Comparison of ENCODE assay signal across 17 mouse cellular contexts in the genomic region with DNA sequence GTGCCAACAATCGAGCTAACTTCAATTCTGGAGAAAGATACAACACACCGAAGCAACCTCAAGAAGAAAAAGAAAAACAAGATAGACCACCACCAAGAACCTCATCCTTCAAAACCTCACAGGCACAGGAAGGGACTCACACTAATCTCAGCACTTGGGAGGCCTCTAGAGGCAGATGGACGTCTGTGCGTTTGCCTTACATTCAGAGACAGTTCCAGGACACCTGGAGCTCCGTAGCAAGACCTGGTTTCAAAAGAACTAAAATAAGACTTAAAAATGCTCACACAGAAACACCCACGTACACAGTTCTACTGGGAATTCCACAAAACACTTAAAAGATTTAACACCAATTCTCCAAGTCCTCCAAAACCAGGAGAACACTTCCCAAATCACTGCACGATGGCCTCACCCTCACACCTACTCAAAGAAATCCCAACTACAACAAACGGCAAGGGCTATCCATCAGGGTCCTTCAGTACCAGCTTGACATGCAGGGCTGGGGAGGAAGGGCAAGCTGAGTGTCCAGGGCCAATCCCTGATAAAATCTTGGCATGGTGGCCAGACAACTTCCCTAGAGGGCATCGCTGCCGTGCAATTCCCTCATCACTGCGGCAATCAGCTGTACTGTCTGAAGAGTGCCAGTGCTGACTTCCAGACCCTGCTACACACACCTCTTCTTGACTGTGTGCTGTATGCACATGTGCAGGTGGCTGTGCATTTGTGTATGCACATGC. TPM values are rescaled to one million over a fixed set of nuclear protein-coding genes. Genes with fewer than 3 reads are reported as not detected.
DNase-seq lines count a peak whose midpoint lies in the region; ATAC-seq and TF ChIP-seq lines count a peak whose summit lies in the region.
"Had no signal": no experiment of that assay in that cellular context is flagged by ENCODE, and none has a peak within 500 bp of the region (broad histone marks: within the 10 kb centered on the region; RNA-seq: fewer than 3 reads in every experiment).

No protein-coding gene starts in this region.

- H3K4me2 ChIP-seq in heart, postnatal 0 days (ENCODE audit: low read depth, low read length): no peak overlapping the region
- H3K4me2 ChIP-seq in heart, embryonic 12.5 days: no peak overlapping the region
- no peak overlapping the region for H3K4me2 ChIP-seq in lung, embryonic 14.5 days
- no peak overlapping the region for H3K4me2 ChIP-seq in stomach, postnatal 0 days (replicated peaks; ENCODE audit: low read depth)
- H3K4me2 ChIP-seq: forebrain, embryonic 15.5 days; heart, embryonic 13.5 days; limb, embryonic 15.5 days; neural tube, embryonic 13.5 days had no signal

- peaks cover 87% of the 10 kb centered on the region for H3K36me3 ChIP-seq in heart, postnatal 0 days (replicated peaks; ENCODE audit: control insufficient read depth, insufficient read depth, low read length)
- peaks cover 97% of the 10 kb centered on the region for H3K36me3 ChIP-seq in heart, embryonic 12.5 days
- H3K36me3 ChIP-seq in lung, embryonic 14.5 days (ENCODE audit: insufficient read depth): peaks cover 87% of the 10 kb centered on the region
- peaks cover 39% of the 10 kb centered on the region for H3K36me3 ChIP-seq in stomach, postnatal 0 days (ENCODE audit: control insufficient read depth, insufficient read depth, low read length)

- no peak for TF ChIP-seq EP300 in heart, postnatal 0 days (IDR thresholded peaks at IDR 0.05; ENCODE audit: low read depth)
- no peak for TF ChIP-seq EP300 in stomach, postnatal 0 days (optimal IDR thresholded peaks at IDR 0.05)

- no peak overlapping the region for H3K9ac ChIP-seq in heart, postnatal 0 days (replicated peaks; ENCODE audit: low read depth, low read length)
- H3K9ac ChIP-seq in heart, embryonic 12.5 days: no peak overlapping the region
- no peak overlapping the region for H3K9ac ChIP-seq in lung, embryonic 14.5 days
- no peak overlapping the region for H3K9ac ChIP-seq in stomach, postnatal 0 days (ENCODE audit: low read length)
- H3K9ac ChIP-seq: forebrain, embryonic 15.5 days; heart, embryonic 13.5 days; limb, embryonic 15.5 days; neural tube, embryonic 13.5 days had no signal

- H3K4me1 ChIP-seq in heart, postnatal 0 days (ENCODE audit: control insufficient read depth, insufficient read depth): peaks cover 9% of the 10 kb centered on the region; the same call in 1 of the 2 replicates
- peaks cover 13% of the 10 kb centered on the region for H3K4me1 ChIP-seq in heart, embryonic 12.5 days (replicated peaks)
- H3K4me1 ChIP-seq in lung, embryonic 14.5 days (ENCODE audit: insufficient read depth): no peaks in the 10 kb centered on the region
- no peaks in the 10 kb centered on the region for H3K4me1 ChIP-seq in stomach, postnatal 0 days (replicated peaks; ENCODE audit: control insufficient read depth, insufficient read depth)
- H3K4me1 ChIP-seq: forebrain, embryonic 15.5 days; hindbrain, embryonic 10.5 days; limb, embryonic 15.5 days had no signal

- TF ChIP-seq CTCF in heart, postnatal 0 days (IDR thresholded peaks at IDR 0.05; ENCODE audit: low read depth): peak; percentile 15; the same call in 1 of the 2 replicates
- TF ChIP-seq CTCF in lung, embryonic 14.5 days (IDR thresholded peaks at IDR 0.05; ENCODE audit: low read depth): peak; percentile 33
- TF ChIP-seq CTCF in stomach, postnatal 0 days (IDR thresholded peaks at IDR 0.05; ENCODE audit: low read depth): peak; percentile 47

- 55% methylated on average over 11 of the region's 11 CpGs for WGBS in heart, postnatal 0 days
- 71% methylated on average over 11 of the region's 11 CpGs for WGBS in heart, embryonic 12.5 days
- WGBS in lung, embryonic 14.5 days: 53% methylated on average over 11 of the region's 11 CpGs
- 71% methylated on average over 11 of the region's 11 CpGs for WGBS in stomach, postnatal 0 days

- no peak overlapping the region for H3K4me3 ChIP-seq in heart, postnatal 0 days (ENCODE audit: low read depth, low read length)
- no peak overlapping the region for H3K4me3 ChIP-seq in heart, embryonic 12.5 days
- H3K4me3 ChIP-seq in lung, embryonic 14.5 days (ENCODE audit: low read depth, low read length): no peak overlapping the region
- H3K4me3 ChIP-seq in stomach, postnatal 0 days (ENCODE audit: low read depth, low read length): no peak overlapping the region
- H3K4me3 ChIP-seq: forebrain, embryonic 15.5 days; heart, embryonic 13.5 days; hindbrain, embryonic 10.5 days; limb, embryonic 15.5 days; neural tube, embryonic 13.5 days had no signal

- H3K9me3 ChIP-seq in heart, postnatal 0 days (replicated peaks; ENCODE audit: control insufficient read depth, low read length): no peaks in the 10 kb centered on the region
- no peaks in the 10 kb centered on the region for H3K9me3 ChIP-seq in heart, embryonic 12.5 days (replicated peaks)
- no peaks in the 10 kb centered on the region for H3K9me3 ChIP-seq in lung, embryonic 14.5 days (ENCODE audit: low read depth, low read length)
- H3K9me3 ChIP-seq in stomach, postnatal 0 days (ENCODE audit: control insufficient read depth, low read length): no peaks in the 10 kb centered on the region
- H3K9me3 ChIP-seq: forebrain, embryonic 15.5 days; limb, embryonic 15.5 days; neural tube, embryonic 13.5 days had no signal

- H3K27ac ChIP-seq in heart, postnatal 0 days (ENCODE audit: low read depth): peak overlapping the region; percentile 55; the same call in 1 of the 2 replicates
- no peak overlapping the region for H3K27ac ChIP-seq in heart, embryonic 12.5 days (ENCODE audit: poor library complexity, severe bottlenecking)
- no peak overlapping the region for H3K27ac ChIP-seq in lung, embryonic 14.5 days (ENCODE audit: low read depth)
- no peak overlapping the region for H3K27ac ChIP-seq in stomach, postnatal 0 days (replicated peaks)
- H3K27ac ChIP-seq: forebrain, embryonic 15.5 days; hindbrain, embryonic 10.5 days; limb, embryonic 15.5 days; neural tube, embryonic 13.5 days had no signal

- ATAC-seq in heart, postnatal 0 days (ENCODE audit: insufficient read depth, low read depth): no peak
- no peak for ATAC-seq in heart, embryonic 12.5 days (ENCODE audit: insufficient number of reproducible peaks, low FRiP score)
- no peak for ATAC-seq in lung, embryonic 14.5 days (ENCODE audit: insufficient read depth)
- no peak for ATAC-seq in stomach, postnatal 0 days (ENCODE audit: low FRiP score, low TSS enrichment)
- ATAC-seq: forebrain, embryonic 15.5 days; intestine, embryonic 16.5 days had no signal

- no peaks in the 10 kb centered on the region for H3K27me3 ChIP-seq in heart, postnatal 0 days (ENCODE audit: control insufficient read depth, insufficient read depth, low read length)
- H3K27me3 ChIP-seq in heart, embryonic 12.5 days (replicated peaks): no peaks in the 10 kb centered on the region
- H3K27me3 ChIP-seq in lung, embryonic 14.5 days (ENCODE audit: insufficient read depth, low read length): no peaks in the 10 kb centered on the region
- H3K27me3 ChIP-seq in stomach, postnatal 0 days (ENCODE audit: control insufficient read depth, insufficient read depth, low read length): no peaks in the 10 kb centered on the region
- H3K27me3 ChIP-seq: forebrain, embryonic 15.5 days; heart, embryonic 13.5 days; limb, embryonic 15.5 days; neural tube, embryonic 13.5 days had no signal

- DNase-seq in heart, postnatal 0 days (ENCODE audit: low spot score): no peak
- DNase-seq in lung, embryonic 14.5 days: no peak
- DNase-seq in lung, postnatal 4 days: no peak
- DNase-seq in R1 (ENCODE audit: low read depth, low spot score): peak; percentile 28
- no peak for DNase-seq in stomach, postnatal 0 days (ENCODE audit: low spot score)
- no peak for DNase-seq in thymus, postnatal 25 days
- DNase-seq: cerebellum, adult 2 months; gastrocnemius, postnatal 25 days had no signal

RNA-seq across cellular contexts. Expression of a gene that starts 19.9 kb away (rescaled TPM):
- total RNA-seq in heart, postnatal 0 days (2014; rRNA removed; ENCODE audit: low replicate concordance): 33.7 and 34.0 TPM in 2 replicates
- 43.3 and 44.2 TPM in 2 replicates for polyA plus RNA-seq in heart, postnatal 0 days (2015; fragmentation: Nextera tagmentation; extraction: Ambion mirVana)
- 59.1 and 59.3 TPM in 2 replicates for polyA plus RNA-seq in heart, embryonic 12.5 days (2016; fragmentation: Nextera tagmentation; extraction: Ambion mirVana)
- 79.4 and 87.2 TPM in 2 replicates for polyA plus RNA-seq in lung, embryonic 14.5 days (2014; fragmentation: Nextera tagmentation; extraction: Ambion mirVana)
- 57.1 and 59.6 TPM in 2 replicates for polyA plus RNA-seq in stomach, postnatal 0 days (2015; fragmentation: Nextera tagmentation; extraction: Ambion mirVana)

RNA-seq across cellular contexts. Expression of a gene that starts 31.7 kb away (rescaled TPM):
- total RNA-seq in heart, postnatal 0 days (2014; rRNA removed; ENCODE audit: low replicate concordance): not detected in 2 replicates
- not detected in 2 replicates for polyA plus RNA-seq in heart, postnatal 0 days (2015; fragmentation: Nextera tagmentation; extraction: Ambion mirVana)
- not detected in 2 replicates for polyA plus RNA-seq in heart, embryonic 12.5 days (2016; fragmentation: Nextera tagmentation; extraction: Ambion mirVana)
- not detected in 2 replicates for polyA plus RNA-seq in lung, embryonic 14.5 days (2014; fragmentation: Nextera tagmentation; extraction: Ambion mirVana)
- 0.16 and 0.23 TPM in 2 replicates for polyA plus RNA-seq in stomach, postnatal 0 days (2015; fragmentation: Nextera tagmentation; extraction: Ambion mirVana)
- total RNA-seq: gastrocnemius, postnatal 25 days had no signal
- polyA plus RNA-seq: brain, embryonic 14.5 days; cerebellum, adult 2 months; forebrain, embryonic 15.5 days; heart, embryonic 13.5 days; hindbrain, embryonic 10.5 days; intestine, embryonic 16.5 days; neural tube, embryonic 13.5 days; urinary bladder, adult 2 months had no signal
